Mouse (Mus musculus) adrenal gland, postnatal 4 days (tissue): ENCODE data around the gene Fam83d. TPM values are rescaled to one million over a fixed set of nuclear protein-coding genes. Genes with fewer than 3 reads are reported as not detected.

Experiments
- DNase-seq, 2 experiments: peaks; one replicate each; pipeline ENCODE4 v3.0.0; 2021 to 2022; ENCODE audit warnings: low spot score in 2 of 2, mixed read lengths in 2 of 2
- microRNA-seq: library from miRNA; unstranded; fragments of <30 nt; microRNA quantifications from one replicate; pipeline ENCODE4 v1.2.0, GENCODE M21; 2021
- total RNA-seq, 2 experiments: library from RNA; stranded (reverse); gene quantifications; 2 replicates each; pipeline ENCODE4 v1.2.3; 2021

The Fam83d gene
- total RNA-seq, 2 experiments from 2014 or later = 10.6 to 11.3 TPM

- no peak for DNase-seq
Observed at GRCm38 (mm10) chr2:158803575-158803974, 35.7 kb downstream of the Fam83d start.

- no peak for DNase-seq
Observed at GRCm38 (mm10) chr2:158815686-158816085, 47.8 kb downstream of the Fam83d start.

GRCm38 (mm10) chr2:158816239-158816638 is 48.3 kb downstream of the Fam83d start:
- no peak for DNase-seq

- DNase-seq = no peak
Observed at GRCm38 (mm10) chr2:158817708-158818107, 49.8 kb downstream of the Fam83d start.

GRCm38 (mm10) chr2:158828124-158828523 is 60.2 kb downstream of the Fam83d start:
- no peak for DNase-seq

GRCm38 (mm10) chr2:158829746-158830145 is 61.9 kb downstream of the Fam83d start:
- no peak for DNase-seq

- DNase-seq = no peak
Observed at GRCm38 (mm10) chr2:158833221-158833620, 65.3 kb downstream of the Fam83d start.

- DNase-seq = no peak
Observed at GRCm38 (mm10) chr2:158833645-158834044, 65.8 kb downstream of the Fam83d start.

Small RNA genes lying within 50 kb of the gene (microRNA-seq; reads per million reads assigned to microRNA genes)
- gene Gm26141 = not detected

Other genes with a start within 250 kb of the Fam83d start
- under 1 TPM in 1 of 2 experiments, not detected in 1; 0.54 TPM for gene Slc32a1, start 157.3 kb upstream of the Fam83d start, total RNA-seq
- 10 to 100 TPM; 17.1 to 18.2 TPM for gene Actr5, start 143.2 kb upstream of the Fam83d start, total RNA-seq
- gene Ppp1r16b, start 102.7 kb upstream of the Fam83d start, total RNA-seq = 10 to 100 TPM; 15.7 to 16.9 TPM
- gene Dhx35, start 26.7 kb downstream of the Fam83d start, total RNA-seq = 10 to 100 TPM; 21.8 to 24.3 TPM